Mouse (Mus musculus) embryonic facial prominence, embryonic 11.5 days (tissue): ENCODE results near the gene Trim11. TPM values are rescaled to one million over a fixed set of nuclear protein-coding genes. Genes with fewer than 3 reads are reported as not detected.

ENCODE experiments used
- ATAC-seq: fragments of 200-750 bp; cut with Nextera tagmentation; replicated peaks from 2 replicates; pipeline ENCODE4 v1.8.0; 2017; ENCODE audit warnings: low read depth; ENCODE audit not compliant: insufficient number of reproducible peaks, low FRiP score, low TSS enrichment
- DNase-seq: peaks from one replicate; pipeline ENCODE4 v3.0.0-alpha.2; 2015; ENCODE audit warnings: low spot score
- H3K27ac ChIP-seq: fragments of 300-500 bp; sonication (generic); replicated peaks from 2 replicates; pipeline ENCODE4 v1.5.1; 2014; ENCODE audit warnings: mild to moderate bottlenecking, low read depth, low read length, control low read depth
- H3K27me3 ChIP-seq: fragments of 300-500 bp; sonication (generic); 2 replicates; pipeline ENCODE4 v1.6.1; 2014; ENCODE audit warnings: mild to moderate bottlenecking, low read length, moderate library complexity, mixed read lengths; ENCODE audit not compliant: control insufficient read depth, insufficient read depth
- H3K36me3 ChIP-seq: fragments of 300-500 bp; sonication (generic); replicated peaks from 2 replicates; pipeline ENCODE4 v1.6.1; 2014; ENCODE audit warnings: low read depth, mild to moderate bottlenecking, low read length, moderate library complexity, mixed read lengths; ENCODE audit not compliant: control insufficient read depth, insufficient read depth
- H3K4me1 ChIP-seq: fragments of 300-500 bp; sonication (generic); 2 replicates; pipeline ENCODE4 v1.6.1; 2014; ENCODE audit warnings: low read length, mixed read lengths; ENCODE audit not compliant: control insufficient read depth, insufficient read depth
- H3K4me2 ChIP-seq: fragments of 300-500 bp; sonication (generic); 2 replicates; pipeline ENCODE4 v1.6.1; 2014; ENCODE audit warnings: low read depth, mild to moderate bottlenecking, control low read depth, low read length, moderate library complexity
- H3K4me3 ChIP-seq: fragments of 300-500 bp; sonication (generic); 2 replicates; pipeline ENCODE4 v1.5.1; 2014; ENCODE audit warnings: low read depth, low read length, control low read depth
- H3K9ac ChIP-seq: fragments of 300-500 bp; sonication (generic); replicated peaks from 2 replicates; pipeline ENCODE4 v1.6.1; 2014; ENCODE audit warnings: mild to moderate bottlenecking, control low read depth, low read length
- H3K9me3 ChIP-seq: fragments of 300-500 bp; sonication (generic); replicated peaks from 2 replicates; pipeline ENCODE4 v1.6.1; 2016; ENCODE audit warnings: mild to moderate bottlenecking, low read length, inconsistent platforms, mixed read lengths; ENCODE audit not compliant: control insufficient read depth
- WGBS: fragments of 180-500 bp; shearing (Covaris S2); extraction: QIAGEN DNeasy Blood & Tissue Kit; methylation state at CpG from one replicate; pipeline ENCODE4 v1.1.7; 2014; 5-methylcytosine and 5-hydroxymethylcytosine counted together
- polyA plus RNA-seq: library from polyadenylated mRNA; unstranded; fragments of >200 nt; fragmentation: Nextera tagmentation; extraction: Ambion mirVana; gene quantifications from 2 replicates; pipeline ENCODE4 v1.2.1, GENCODE M21; 2014

The Trim11 gene
- polyA plus RNA-seq, 1 experiment from 2014 or later = 15.0 TPM

DNA sequence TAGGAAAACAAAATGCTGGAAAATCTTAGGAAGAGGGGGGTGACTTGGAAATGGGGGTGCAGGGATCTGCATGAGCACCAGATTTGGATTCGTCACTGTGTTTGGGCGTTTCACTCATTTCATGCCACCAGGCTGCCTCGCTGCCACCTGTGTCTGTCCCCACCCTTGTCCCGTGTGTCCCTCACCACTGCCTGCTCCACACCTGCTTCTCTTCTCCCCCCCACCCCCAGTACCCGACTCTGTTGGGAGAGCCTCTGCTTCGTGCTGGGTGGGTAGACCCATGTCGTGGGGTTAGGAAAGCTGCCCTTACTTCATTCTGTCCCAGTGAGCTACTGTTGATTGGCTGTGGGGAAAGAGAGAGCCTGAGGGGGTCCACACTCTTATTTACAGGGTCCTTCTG lies 6.8 kb downstream of the Trim11 start:
- Histone ChIP-seq H3K27me3 (no peaks in the 10 kb centered on the region), H3K9me3 (no peaks in the 10 kb centered on the region), H3K4me2 (no peak overlapping the region), H3K36me3 (peaks cover 9% of the 10 kb centered on the region), H3K4me1 (peaks cover 3% of the 10 kb centered on the region), H3K4me3 (no peak overlapping the region), H3K27ac (no peak overlapping the region), H3K9ac (no peak overlapping the region)
- DNase-seq = no peak
- no peak for ATAC-seq
- 90% methylated on average over 7 of the region's 7 CpGs for WGBS

DNA sequence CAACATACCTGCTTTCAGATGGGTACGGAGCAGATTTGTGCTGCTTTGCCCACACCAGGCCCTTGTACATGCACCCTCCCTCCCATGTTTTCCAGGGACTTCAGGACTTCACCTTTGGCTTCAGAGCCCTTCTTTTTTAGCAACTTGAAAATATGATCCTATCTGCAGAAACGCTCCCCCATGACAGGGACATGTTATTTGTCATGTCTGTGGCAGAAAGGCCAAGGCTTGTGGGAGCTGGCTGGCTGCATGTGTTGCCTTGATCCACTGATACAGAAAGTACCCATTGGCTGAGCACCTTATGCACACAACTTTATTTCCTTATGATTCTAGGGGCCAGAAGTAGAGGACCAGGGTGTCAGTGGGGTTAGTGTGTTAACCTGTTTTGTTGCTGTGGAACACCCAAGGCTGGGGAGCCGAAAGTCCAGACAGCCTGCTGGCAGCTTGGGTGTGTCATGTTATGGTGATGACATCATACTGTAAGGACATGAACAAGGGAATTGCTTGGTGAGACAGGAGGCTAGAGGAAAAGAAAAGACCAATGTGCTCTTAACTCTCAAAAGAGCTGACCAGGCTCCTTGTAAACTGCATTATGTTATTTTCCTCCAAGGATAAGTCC lies 7.5 kb downstream of the Trim11 start:
- Histone ChIP-seq H3K9ac (no peak overlapping the region), H3K4me2 (no peak overlapping the region), H3K4me1 (no peaks in the 10 kb centered on the region), H3K4me3 (no peak overlapping the region), H3K9me3 (no peaks in the 10 kb centered on the region), H3K27me3 (no peaks in the 10 kb centered on the region), H3K27ac (no peak overlapping the region), H3K36me3 (peaks cover 12% of the 10 kb centered on the region)
- ATAC-seq = no peak
- DNase-seq = no peak
- 88% methylated on average over 3 of the region's 3 CpGs for WGBS

DNA sequence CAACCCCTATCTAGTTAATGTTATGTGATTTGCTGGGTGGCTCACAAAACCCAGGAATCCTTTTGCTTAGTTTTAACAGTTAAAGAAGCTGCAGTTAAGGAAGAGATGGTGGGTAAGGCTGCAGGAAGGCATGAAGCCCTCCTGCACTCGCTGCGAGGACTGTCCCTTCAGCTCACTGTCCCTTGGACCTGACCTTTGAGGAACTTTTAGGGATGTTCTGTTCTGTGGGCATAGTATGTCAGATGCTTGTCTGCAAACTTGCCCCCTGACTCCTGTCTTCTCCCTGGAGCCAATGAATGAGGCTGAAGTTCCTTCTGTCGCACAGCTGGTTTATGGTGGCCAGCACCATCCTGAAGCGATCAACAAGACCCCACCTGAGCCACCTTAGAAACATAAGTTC lies 11.3 kb downstream of the Trim11 start:
- no peaks in the 10 kb centered on the region for H3K4me1 ChIP-seq
- no peaks in the 10 kb centered on the region for H3K9me3 ChIP-seq
- H3K27me3 ChIP-seq = peaks cover 3% of the 10 kb centered on the region; the same call in 1 of the 2 replicates
- WGBS = 89% methylated on average over 4 of the region's 4 CpGs
- no peak overlapping the region for H3K4me3 ChIP-seq
- peaks cover 9% of the 10 kb centered on the region for H3K36me3 ChIP-seq
- ATAC-seq (no peak), DNase-seq (no peak)
- H3K4me2 ChIP-seq = no peak overlapping the region
- no peak overlapping the region for H3K27ac ChIP-seq
- H3K9ac ChIP-seq = no peak overlapping the region

DNA sequence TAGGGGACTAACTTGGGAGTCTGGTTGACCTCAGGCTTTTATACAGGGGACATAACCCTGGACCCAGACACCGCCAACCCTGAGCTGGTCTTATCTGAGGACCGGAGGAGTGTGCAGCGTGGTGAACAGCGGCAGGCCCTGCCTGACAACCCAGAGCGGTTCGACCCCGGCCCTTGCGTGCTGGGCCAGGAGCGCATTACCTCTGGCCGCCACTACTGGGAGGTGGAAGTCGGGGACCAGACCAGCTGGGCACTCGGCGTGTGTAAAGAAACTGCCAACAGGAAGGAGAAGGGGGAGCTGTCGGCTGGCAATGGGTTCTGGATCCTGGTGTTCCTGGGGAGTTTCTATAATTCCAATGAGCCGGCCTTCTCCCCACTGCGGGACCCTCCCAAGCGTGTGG lies 12.2 kb downstream of the Trim11 start:
- Histone ChIP-seq H3K27ac (no peak overlapping the region), H3K36me3 (peaks cover 9% of the 10 kb centered on the region)
- 89% methylated on average over 17 of the region's 17 CpGs for WGBS

DNA sequence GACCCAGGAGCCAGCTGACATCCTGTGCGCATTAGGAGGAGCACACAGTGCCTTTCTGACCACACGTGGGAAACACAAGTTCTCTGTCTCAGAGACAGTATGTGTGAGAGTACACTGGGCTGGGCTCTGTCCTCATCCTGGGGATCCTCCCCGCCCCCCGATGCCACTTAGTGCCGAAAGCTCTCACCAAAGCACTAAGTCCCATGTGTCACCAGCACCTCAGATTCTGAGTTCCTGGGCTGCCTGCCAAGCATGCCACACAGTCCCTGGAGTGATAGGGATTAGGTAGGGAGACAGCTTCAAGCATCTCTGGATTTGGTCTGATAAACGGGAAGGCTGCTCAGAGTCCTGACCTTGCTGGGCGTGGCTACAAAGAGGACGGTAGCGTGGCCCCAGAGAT lies 12.9 kb downstream of the Trim11 start:
- Histone ChIP-seq H3K9ac (no peak overlapping the region), H3K27me3 (peaks cover 3% of the 10 kb centered on the region; the same call in 1 of the 2 replicates), H3K4me3 (no peak overlapping the region), H3K9me3 (no peaks in the 10 kb centered on the region), H3K27ac (no peak overlapping the region), H3K36me3 (peaks cover 9% of the 10 kb centered on the region), H3K4me1 (no peaks in the 10 kb centered on the region), H3K4me2 (no peak overlapping the region)
- 80% methylated on average over 9 of the region's 9 CpGs for WGBS
- no peak for DNase-seq
- ATAC-seq = no peak

More for the DNA sequence above, 12.2 kb downstream of the Trim11 start:
- no peak for ATAC-seq
- DNase-seq = no peak
- H3K9me3 ChIP-seq = no peaks in the 10 kb centered on the region
- H3K4me3 ChIP-seq = no peak overlapping the region
- no peak overlapping the region for H3K9ac ChIP-seq
- no peaks in the 10 kb centered on the region for H3K4me1 ChIP-seq
- H3K4me2 ChIP-seq = no peak overlapping the region
- H3K27me3 ChIP-seq = peaks cover 3% of the 10 kb centered on the region; the same call in 1 of the 2 replicates

DNA sequence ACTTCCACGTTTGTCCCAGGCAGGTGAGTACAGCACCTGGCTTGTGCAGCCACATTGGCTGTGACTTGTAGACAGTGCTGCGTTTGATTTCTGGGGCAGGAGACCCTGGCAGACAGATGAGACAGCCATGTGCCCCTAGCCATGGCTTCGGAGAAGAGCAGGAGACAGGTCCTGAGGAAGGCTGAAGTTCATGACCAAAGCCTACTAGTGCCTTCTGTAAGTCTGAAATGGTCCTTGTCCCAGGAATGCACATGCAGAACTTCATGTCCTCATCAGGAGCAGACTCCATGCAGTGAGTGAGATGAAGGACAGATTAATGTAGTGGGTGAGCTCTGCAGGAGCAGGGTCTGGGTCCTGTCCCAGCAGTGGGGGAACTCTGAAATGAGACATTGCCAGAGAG lies 14.0 kb downstream of the Trim11 start:
- Histone ChIP-seq H3K4me2 (no peak overlapping the region), H3K27ac (no peak overlapping the region), H3K36me3 (peaks cover 9% of the 10 kb centered on the region), H3K4me3 (no peak overlapping the region), H3K9ac (no peak overlapping the region), H3K4me1 (no peaks in the 10 kb centered on the region), H3K9me3 (no peaks in the 10 kb centered on the region), H3K27me3 (peaks cover 3% of the 10 kb centered on the region; the same call in 1 of the 2 replicates)
- 79% methylated on average over 3 of the region's 3 CpGs for WGBS
- no peak for ATAC-seq
- DNase-seq = no peak

DNA sequence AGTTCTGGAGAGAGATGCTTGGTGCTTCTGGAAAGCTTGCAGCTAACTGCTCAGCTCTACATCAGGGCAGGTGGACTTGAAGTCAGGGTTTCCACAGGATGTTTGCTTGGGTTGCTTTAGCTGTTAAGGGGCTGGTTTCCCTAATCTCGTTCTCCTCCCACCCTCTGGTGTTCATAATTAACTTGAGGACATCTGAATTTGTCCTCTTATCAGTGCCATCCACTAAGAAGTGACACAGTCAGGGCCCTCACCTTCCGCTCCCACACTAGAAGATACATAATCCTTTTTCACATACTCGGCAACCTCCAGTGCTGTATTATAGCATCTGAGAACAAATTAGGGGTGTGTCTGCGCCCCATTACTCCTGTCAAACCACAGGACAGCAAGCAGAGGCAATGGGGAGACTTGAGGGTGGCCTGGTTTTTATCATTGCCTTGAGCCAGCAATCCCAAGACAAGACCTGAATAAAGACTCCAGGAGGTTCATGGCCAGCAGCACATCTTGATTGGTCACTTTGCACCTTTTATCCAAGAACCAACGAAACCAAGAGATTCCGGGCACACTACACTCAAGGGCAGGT lies 15.3 kb downstream of the Trim11 start:
- DNase-seq (no peak), ATAC-seq (no peak)
- Histone ChIP-seq H3K27me3 (peaks cover 3% of the 10 kb centered on the region; the same call in 1 of the 2 replicates), H3K4me3 (no peak overlapping the region), H3K9ac (no peak overlapping the region), H3K9me3 (no peaks in the 10 kb centered on the region), H3K27ac (no peak overlapping the region), H3K4me1 (no peaks in the 10 kb centered on the region), H3K4me2 (no peak overlapping the region), H3K36me3 (peaks cover 9% of the 10 kb centered on the region)
- 80% methylated on average over 6 of the region's 6 CpGs for WGBS

DNA sequence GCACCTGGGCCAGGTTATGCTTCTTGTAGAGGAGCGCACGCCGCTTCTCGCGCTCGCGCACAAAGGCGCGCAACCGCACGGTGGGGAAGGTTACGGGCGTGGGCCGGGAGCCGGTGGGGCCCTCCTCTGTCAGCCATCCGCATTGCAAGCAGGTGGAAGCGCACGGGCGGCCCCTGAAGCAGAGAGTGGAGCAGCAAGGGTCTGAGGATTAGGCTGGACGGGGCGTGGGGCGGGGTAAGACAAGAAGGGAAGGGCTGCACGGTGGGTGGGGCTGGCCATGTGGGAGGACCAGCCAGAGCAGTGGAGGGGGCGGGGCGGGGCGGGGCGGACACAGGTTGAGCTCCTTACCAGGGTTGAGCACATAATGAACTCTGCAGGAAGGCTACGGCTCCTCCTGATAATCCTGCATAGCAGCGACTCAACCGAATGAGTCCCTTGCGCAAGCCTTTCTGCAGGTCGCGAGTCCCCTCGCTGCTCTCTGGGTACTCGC lies 16.5 kb downstream of the Trim11 start:
- peaks cover 3% of the 10 kb centered on the region; the same call in 1 of the 2 replicates for H3K27me3 ChIP-seq
- H3K4me3 ChIP-seq = peak overlapping the region; percentile 22
- H3K9me3 ChIP-seq = no peaks in the 10 kb centered on the region
- no peak overlapping the region for H3K27ac ChIP-seq
- 1% methylated on average over 34 of the region's 35 CpGs for WGBS
- H3K36me3 ChIP-seq = peaks cover 5% of the 10 kb centered on the region
- H3K4me1 ChIP-seq = no peaks in the 10 kb centered on the region
- H3K9ac ChIP-seq = no peak overlapping the region
- DNase-seq (peak; percentile 73), ATAC-seq (peak; percentile 60)
- H3K4me2 ChIP-seq = peak overlapping the region; percentile 68
